Mouse (Mus musculus): Measurements from ENCODE around the gene Rbfox3. TPM values are rescaled to one million over a fixed set of nuclear protein-coding genes. Genes with fewer than 3 reads are reported as not detected.
A peak's percentile ranks its signal among the peaks of the same experiment; 100 is the strongest.

Rbfox3 gene
- polyA plus RNA-seq, 1 experiment = 163 TPM

- no peak overlapping the region for H3K4me3 ChIP-seq (replicated peaks; ENCODE audit: insufficient read depth, low read depth, low read length)
- WGBS = 31% methylated on average over 6 of the region's 6 CpGs
- H3K27me3 ChIP-seq (ENCODE audit: control insufficient read depth, insufficient read depth, low read length) = no peaks in the 10 kb centered on the region
- H3K4me1 ChIP-seq (ENCODE audit: control insufficient read depth, insufficient read depth, low read length) = peaks cover 20% of the 10 kb centered on the region
- no peak overlapping the region for H3K27ac ChIP-seq (ENCODE audit: insufficient read depth, low read length)
- TF ChIP-seq CTCF (IDR thresholded peaks at IDR 0.05; ENCODE audit: borderline replicate concordance, insufficient read depth, low read depth, low read length) (no peak), POLR2A (IDR thresholded peaks at IDR 0.05; ENCODE audit: borderline replicate concordance, insufficient read depth, low read length) (no peak)
- DNase-seq = peak; percentile 45 to 50
Observed at GRCm38 (mm10) chr11:118904253-118904652, 7.1 kb downstream of the Rbfox3 start.

- 20% methylated on average over 26 of the region's 26 CpGs for WGBS
- peak; percentile 60 for DNase-seq
- H3K4me3 ChIP-seq (replicated peaks; ENCODE audit: insufficient read depth, low read depth, low read length) = peak overlapping the region; percentile 25
- no peaks in the 10 kb centered on the region for H3K27me3 ChIP-seq (ENCODE audit: control insufficient read depth, insufficient read depth, low read length)
- H3K27ac ChIP-seq (ENCODE audit: insufficient read depth, low read length) = peak overlapping the region; percentile 92
- peaks cover 63% of the 10 kb centered on the region for H3K4me1 ChIP-seq (ENCODE audit: control insufficient read depth, insufficient read depth, low read length)
- 0 out of 2 replicates have a peak, but pooled peaks have one; percentile 8 for TF ChIP-seq POLR2A (IDR thresholded peaks at IDR 0.05; ENCODE audit: borderline replicate concordance, insufficient read depth, low read length)
- no peak for TF ChIP-seq CTCF (IDR thresholded peaks at IDR 0.05; ENCODE audit: borderline replicate concordance, insufficient read depth, low read depth, low read length)
Observed at GRCm38 (mm10) chr11:118899771-118900545, 11.4 kb downstream of the Rbfox3 start.

- peak; percentile 55 to 62 for DNase-seq
- no peak for TF ChIP-seq POLR2A (IDR thresholded peaks at IDR 0.05; ENCODE audit: borderline replicate concordance, insufficient read depth, low read length)
- TF ChIP-seq CTCF (IDR thresholded peaks at IDR 0.05; ENCODE audit: borderline replicate concordance, insufficient read depth, low read depth, low read length) = no peak
- Histone ChIP-seq H3K27me3 (ENCODE audit: control insufficient read depth, insufficient read depth, low read length) (no peaks in the 10 kb centered on the region), H3K4me3 (replicated peaks; ENCODE audit: insufficient read depth, low read depth, low read length) (peak overlapping the region; percentile 35), H3K27ac (ENCODE audit: insufficient read depth, low read length) (peak overlapping the region; percentile 92), H3K4me1 (ENCODE audit: control insufficient read depth, insufficient read depth, low read length) (peaks cover 76% of the 10 kb centered on the region)
- WGBS = 17% methylated on average over 11 of the region's 11 CpGs
Observed at GRCm38 (mm10) chr11:118898643-118899042, 12.8 kb downstream of the Rbfox3 start.

- H3K27me3 ChIP-seq (ENCODE audit: control insufficient read depth, insufficient read depth, low read length) = no peaks in the 10 kb centered on the region
- WGBS = 21% methylated on average over 10 of the region's 10 CpGs
- peak overlapping the region; percentile 92 for H3K27ac ChIP-seq (ENCODE audit: insufficient read depth, low read length)
- TF ChIP-seq CTCF (IDR thresholded peaks at IDR 0.05; ENCODE audit: borderline replicate concordance, insufficient read depth, low read depth, low read length) (no peak), POLR2A (IDR thresholded peaks at IDR 0.05; ENCODE audit: borderline replicate concordance, insufficient read depth, low read length) (no peak)
- H3K4me3 ChIP-seq (replicated peaks; ENCODE audit: insufficient read depth, low read depth, low read length) = peak overlapping the region; percentile 48
- peaks cover 81% of the 10 kb centered on the region for H3K4me1 ChIP-seq (ENCODE audit: control insufficient read depth, insufficient read depth, low read length)
- DNase-seq = peak; percentile 35 to 60
Observed at GRCm38 (mm10) chr11:118898156-118898555, 13.2 kb downstream of the Rbfox3 start.

- TF ChIP-seq POLR2A (IDR thresholded peaks at IDR 0.05; ENCODE audit: borderline replicate concordance, insufficient read depth, low read length) (0 out of 2 replicates have a peak, but pooled peaks have one; percentile 19), CTCF (IDR thresholded peaks at IDR 0.05; ENCODE audit: borderline replicate concordance, insufficient read depth, low read depth, low read length) (no peak)
- 8% methylated on average over 21 of the region's 21 CpGs for WGBS
- Histone ChIP-seq H3K27me3 (ENCODE audit: control insufficient read depth, insufficient read depth, low read length) (no peaks in the 10 kb centered on the region), H3K4me3 (replicated peaks; ENCODE audit: insufficient read depth, low read depth, low read length) (peak overlapping the region; percentile 16), H3K4me1 (ENCODE audit: control insufficient read depth, insufficient read depth, low read length) (peaks cover 87% of the 10 kb centered on the region), H3K27ac (ENCODE audit: insufficient read depth, low read length) (peak overlapping the region; percentile 92)
- DNase-seq = peak; percentile 65 to 69
Observed at GRCm38 (mm10) chr11:118897114-118897841, 14.1 kb downstream of the Rbfox3 start.

- H3K4me1 ChIP-seq (ENCODE audit: control insufficient read depth, insufficient read depth, low read length) = peaks cover 86% of the 10 kb centered on the region
- no peak for TF ChIP-seq POLR2A (IDR thresholded peaks at IDR 0.05; ENCODE audit: borderline replicate concordance, insufficient read depth, low read length)
- no peak for TF ChIP-seq CTCF (IDR thresholded peaks at IDR 0.05; ENCODE audit: borderline replicate concordance, insufficient read depth, low read depth, low read length)
Observed at GRCm38 (mm10) chr11:118896032-118896675, 15.2 kb downstream of the Rbfox3 start.

GRCm38 (mm10) chr11:118894835-118895234 is 16.6 kb downstream of the Rbfox3 start:
- H3K4me1 ChIP-seq (ENCODE audit: control insufficient read depth, insufficient read depth, low read length) = peaks cover 93% of the 10 kb centered on the region
- DNase-seq = peak; percentile 30 to 46

More at GRCm38 (mm10) chr11:118896032-118896675, 15.2 kb downstream of the Rbfox3 start:
- peak overlapping the region; percentile 92 for H3K27ac ChIP-seq (ENCODE audit: insufficient read depth, low read length)
- H3K27me3 ChIP-seq (ENCODE audit: control insufficient read depth, insufficient read depth, low read length) = no peaks in the 10 kb centered on the region
- H3K4me3 ChIP-seq (replicated peaks; ENCODE audit: insufficient read depth, low read depth, low read length) = no peak overlapping the region
- WGBS = 19% methylated on average over 16 of the region's 16 CpGs
- peak; percentile 34 to 50 for DNase-seq

More at GRCm38 (mm10) chr11:118894835-118895234, 16.6 kb downstream of the Rbfox3 start:
- TF ChIP-seq CTCF (IDR thresholded peaks at IDR 0.05; ENCODE audit: borderline replicate concordance, insufficient read depth, low read depth, low read length) = no peak
- Histone ChIP-seq H3K4me3 (replicated peaks; ENCODE audit: insufficient read depth, low read depth, low read length) (no peak overlapping the region), H3K27me3 (ENCODE audit: control insufficient read depth, insufficient read depth, low read length) (no peaks in the 10 kb centered on the region), H3K27ac (ENCODE audit: insufficient read depth, low read length) (peak overlapping the region; percentile 92)
- 22% methylated on average over 5 of the region's 5 CpGs for WGBS
